Mouse (Mus musculus) hematopoietic stem cell, adult 5-6 weeks (primary cell): ENCODE results near the gene AI661453. TPM values are rescaled to one million over a fixed set of nuclear protein-coding genes. Genes with fewer than 3 reads are reported as not detected.
A peak's percentile ranks its signal among the peaks of the same experiment; 100 is the strongest.
"Not testable (repeated sequence)": the region's sequence is repeated elsewhere in the genome, so short reads cannot be mapped to it uniquely, and the experiment has no call there.

Source experiments
- ATAC-seq, 2 experiments: fragments of 125-278 bp in 1 of 2; replicated peaks in 1 of 2; 2 replicates each; pipeline ENCODE4 v1.8.0; 2016 to 2017; ENCODE audit warnings: inconsistent platforms in 2 of 2, mild to moderate bottlenecking in 2 of 2, moderate number of reproducible peaks in 2 of 2, low read depth in 1 of 2, moderate TSS enrichment in 1 of 2; ENCODE audit not compliant: low FRiP score in 2 of 2, poor library complexity in 2 of 2, severe bottlenecking in 2 of 2, insufficient read depth in 1 of 2, low TSS enrichment in 1 of 2
- total RNA-seq: library from RNA; stranded (forward); fragments of 172-1452, 232-1000 nt; gene quantifications from 2 replicates; pipeline ENCODE4 v1.2.3, GENCODE M21; 2017

Gene AI661453
- total RNA-seq, 1 experiment from 2014 or later: 1.8 TPM

DNA sequence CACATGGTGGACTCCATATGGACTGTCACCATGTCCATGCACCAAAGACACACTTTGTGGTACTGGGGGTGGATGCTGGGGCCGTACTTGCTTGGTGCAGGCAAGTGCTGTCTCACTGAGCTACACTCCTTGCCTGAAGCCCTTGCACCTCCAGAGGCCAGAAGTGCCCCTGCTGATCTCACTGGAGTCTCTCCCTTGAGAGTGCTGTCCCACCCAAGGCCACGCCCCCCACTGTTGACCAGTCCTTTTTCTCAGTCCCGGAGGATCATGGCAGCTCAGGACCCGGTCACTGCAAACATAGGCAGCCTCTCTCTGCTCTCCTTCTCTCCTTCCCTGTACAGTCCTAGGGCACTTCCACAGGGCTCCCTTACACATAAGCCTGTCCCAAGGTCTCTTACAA, 37.8 kb downstream of the AI661453 start:
- ATAC-seq: no peak

DNA sequence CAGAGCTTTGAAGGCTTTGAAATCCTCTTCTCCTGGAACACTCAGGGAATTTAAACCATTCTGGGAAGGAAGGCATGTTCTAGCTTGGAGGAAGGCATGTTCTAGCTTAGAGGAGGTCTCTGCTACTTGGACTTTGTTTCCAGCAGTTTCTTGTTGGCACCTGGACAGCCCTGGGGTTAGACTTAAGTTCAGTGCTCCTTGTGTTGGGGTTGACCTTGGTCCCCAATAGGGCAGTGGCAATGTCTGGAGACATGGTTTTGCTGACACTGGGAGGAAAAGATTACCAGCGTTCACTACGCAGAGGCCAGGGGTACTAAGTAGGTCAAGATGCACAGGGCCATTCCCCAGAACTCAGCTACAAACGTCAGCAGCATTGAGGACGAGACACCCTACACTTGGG, 38.8 kb downstream of the AI661453 start:
- no peak for ATAC-seq

DNA sequence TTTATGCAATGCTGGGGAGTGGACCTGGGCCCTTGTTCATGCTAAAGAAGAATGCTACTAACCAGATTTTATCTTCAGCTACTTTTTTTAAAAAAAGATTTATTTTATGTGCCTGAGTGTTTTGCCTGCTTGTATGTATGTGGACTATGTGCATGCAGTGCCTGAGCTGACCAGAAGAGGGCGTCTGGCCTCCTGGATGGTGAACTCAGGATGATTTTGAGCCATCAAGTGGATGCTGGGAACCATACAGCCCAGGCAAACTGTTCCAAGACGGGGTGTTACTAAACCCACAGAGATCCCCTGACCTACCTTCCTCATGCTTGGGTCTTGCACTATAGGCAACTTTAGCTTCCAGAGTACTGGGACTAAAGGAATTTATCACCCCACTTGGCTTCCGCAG, 39.3 kb downstream of the AI661453 start:
- no peak for ATAC-seq

DNA sequence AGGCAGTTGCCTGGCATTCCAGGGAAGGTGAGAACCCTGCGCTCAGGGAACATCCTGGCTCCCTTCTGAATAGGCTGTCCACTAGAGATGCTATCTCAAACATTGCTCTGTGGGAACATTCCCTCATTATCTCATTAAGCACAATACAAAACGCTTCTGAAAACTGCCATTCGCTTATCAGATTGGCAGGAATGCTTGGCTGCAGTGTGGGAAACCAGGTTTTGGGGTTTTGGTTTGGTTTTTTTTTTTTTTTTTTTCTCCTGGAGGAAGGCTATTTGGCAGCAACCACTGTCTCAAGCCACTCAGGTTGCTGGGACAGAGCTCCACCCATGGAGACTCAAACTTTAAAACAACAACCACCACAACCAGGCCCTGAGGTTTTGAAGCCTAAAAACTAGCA, 43.5 kb downstream of the AI661453 start:
- no peak for ATAC-seq

DNA sequence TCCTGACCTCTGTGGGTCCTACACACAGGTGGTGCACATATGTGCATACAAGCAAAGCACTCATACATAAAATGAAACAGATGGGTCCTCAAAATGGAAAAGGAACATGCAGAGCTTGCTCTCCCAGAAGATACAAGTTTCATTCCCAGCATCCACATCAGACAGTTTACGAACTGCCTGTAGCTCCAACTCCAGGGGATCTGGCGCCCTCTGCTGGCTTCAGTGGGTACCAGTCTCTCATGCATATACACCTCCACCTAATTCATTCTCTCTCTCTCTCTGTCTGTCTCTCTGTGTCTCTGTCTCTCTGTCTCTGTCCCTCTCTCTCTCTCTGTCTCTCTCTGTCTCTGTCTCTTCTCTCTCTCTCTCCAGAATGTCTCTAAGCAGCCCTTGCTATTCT, 46.0 kb downstream of the AI661453 start:
- 0 out of 4 replicates have a peak, but pooled peaks of 1 of the 2 experiments have one; percentile 34 for ATAC-seq

DNA sequence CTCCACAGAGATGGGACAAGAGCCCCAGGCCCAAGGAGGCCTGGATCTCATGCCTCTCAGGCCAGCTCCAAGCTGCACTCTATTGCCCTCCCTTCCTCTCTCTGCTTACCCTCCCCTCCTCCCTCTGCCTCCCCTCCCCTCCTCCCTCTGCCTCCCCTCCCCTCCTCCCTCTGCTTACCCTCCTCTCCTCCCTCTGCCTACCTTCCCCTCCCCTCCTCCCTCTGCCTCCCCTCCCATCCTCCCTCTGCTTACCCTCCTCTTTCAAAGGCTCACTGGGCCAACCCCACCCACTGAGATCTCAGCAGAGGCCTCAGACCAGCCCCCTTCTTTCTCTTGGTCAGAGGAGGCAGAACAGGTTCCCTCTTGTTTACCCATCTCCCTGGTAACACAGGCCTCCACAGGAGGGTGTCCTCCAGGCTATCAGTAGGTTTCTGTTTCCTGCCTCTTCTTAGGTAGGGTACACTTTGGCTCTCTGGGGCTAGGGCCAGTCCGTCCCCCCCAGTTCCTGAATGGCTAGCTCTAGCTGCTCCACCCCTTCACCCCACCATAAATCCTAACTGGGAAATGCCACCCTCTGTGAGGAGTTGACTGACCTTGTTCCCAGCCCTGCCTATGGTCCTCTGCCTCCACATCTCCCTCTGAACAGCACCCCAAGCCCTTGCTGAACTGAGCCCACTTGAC, 48.0 kb downstream of the AI661453 start:
- ATAC-seq: peak; percentile 82 to 84

DNA sequence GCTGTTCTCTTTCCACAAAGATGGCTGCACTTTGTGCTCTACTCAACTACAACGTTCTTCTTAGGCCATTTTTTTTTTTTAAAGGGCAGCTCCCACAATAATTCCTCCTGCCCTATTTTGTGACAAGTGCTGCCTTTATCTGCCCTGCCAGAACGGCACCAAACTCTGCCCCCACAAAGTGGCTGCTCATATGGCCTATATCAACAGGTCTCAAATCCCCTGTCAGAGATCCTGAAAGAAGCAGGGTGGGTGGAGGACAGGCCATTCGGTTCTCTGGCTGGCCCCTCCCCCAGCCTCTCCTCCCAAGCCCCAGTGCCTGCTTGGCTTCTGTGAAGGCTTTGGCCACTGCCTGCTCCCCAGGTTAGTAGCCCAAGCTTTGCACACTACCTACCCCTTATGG, 48.6 kb downstream of the AI661453 start:
- ATAC-seq: no peak

DNA sequence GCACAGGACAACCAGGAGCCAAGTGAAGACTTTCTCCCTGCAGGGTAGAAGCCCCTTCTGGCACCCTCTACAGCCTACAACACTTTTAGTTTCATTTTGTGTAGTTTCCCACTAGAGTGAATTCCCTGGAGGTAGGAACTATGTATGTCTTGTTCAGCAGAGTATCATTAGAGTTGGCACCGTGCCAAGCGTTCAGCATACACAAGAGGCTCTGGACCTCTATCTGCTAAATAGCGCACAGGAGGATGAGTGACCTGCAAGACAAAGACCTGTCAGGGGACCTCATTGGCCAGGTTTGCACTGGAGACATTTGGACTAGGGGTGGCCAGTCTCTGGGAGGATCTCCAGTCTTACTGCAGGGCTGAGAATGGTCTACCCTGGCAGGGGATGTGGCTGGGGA, 49.4 kb downstream of the AI661453 start:
- ATAC-seq: no peak

DNA sequence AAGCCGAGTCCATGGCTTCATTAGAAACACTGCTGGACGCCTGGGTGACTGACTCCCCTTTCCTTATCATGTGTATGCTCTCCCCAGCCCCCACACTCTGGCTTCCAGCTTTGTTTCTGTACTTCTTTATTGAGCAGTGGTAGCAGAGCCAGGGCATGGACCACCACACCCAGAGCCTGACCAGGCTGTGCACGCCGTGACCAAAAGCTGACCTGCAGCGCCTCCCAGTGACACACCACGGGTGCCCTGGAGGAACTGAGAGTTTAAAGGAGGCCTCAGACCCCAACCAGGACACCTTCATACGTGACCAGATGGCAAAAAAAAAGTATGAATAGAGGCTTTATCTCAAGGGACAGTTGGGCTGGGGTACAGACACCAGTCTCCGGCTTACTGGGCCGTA, 54.4 kb downstream of the AI661453 start:
- ATAC-seq: no peak

DNA sequence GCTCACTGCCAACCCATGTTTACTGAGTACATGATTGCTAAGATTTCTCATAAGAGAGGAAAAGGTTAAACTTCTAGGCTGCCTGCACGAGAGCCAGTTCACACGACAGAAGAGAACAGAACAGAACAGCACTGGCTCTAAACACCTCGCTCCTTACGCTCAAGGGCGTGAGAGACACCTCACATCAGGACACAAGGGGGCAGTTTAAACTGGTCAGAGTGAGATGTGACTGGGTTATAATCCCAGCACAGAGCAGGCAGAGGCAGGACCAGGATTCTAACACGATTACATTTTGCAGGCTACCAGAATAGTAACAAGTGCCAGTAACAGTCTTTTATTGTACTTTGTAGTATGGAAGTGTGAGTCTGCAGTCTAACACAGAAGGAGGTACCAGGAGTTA, 56.3 kb downstream of the AI661453 start:
- no peak for ATAC-seq

DNA sequence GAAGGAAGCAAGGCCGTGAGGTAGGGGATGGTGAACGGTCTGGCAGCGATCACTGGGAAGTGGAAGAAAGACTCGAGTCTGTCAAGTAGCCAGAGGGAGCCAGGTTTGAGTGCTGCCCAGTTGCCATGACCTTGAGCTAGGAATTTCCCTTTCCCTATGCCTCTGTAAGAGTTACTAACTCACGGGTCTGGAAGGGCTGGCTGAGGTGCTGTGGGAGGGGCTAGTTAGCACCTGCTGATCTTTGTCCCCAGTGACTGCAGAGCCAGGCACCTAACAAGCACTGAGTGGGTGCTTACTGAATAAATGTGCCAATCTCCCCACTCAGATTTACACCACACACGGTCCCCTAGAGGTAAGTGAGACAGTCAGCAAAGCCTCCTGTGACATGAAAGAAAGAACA, 57.2 kb downstream of the AI661453 start:
- no peak for ATAC-seq

DNA sequence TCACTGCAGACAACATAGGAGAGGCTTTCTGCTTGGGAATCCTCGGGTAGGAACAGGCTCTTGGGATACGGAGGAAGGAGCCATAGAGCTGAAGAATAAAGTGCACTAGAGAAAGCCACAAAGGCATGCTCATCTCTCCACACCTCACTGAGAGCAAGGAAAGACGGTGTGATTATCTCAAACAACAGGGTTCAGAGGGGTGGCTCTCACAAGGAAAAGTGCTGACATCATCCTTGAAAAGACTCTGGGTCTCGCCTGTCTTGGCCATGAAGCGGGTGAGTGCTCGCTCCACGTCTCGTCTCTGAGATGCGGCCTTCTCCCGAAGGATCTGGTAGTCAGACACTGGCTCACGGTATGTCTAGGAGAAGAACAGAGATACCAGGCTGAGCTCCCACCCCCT, 57.7 kb downstream of the AI661453 start:
- ATAC-seq: no peak

DNA sequence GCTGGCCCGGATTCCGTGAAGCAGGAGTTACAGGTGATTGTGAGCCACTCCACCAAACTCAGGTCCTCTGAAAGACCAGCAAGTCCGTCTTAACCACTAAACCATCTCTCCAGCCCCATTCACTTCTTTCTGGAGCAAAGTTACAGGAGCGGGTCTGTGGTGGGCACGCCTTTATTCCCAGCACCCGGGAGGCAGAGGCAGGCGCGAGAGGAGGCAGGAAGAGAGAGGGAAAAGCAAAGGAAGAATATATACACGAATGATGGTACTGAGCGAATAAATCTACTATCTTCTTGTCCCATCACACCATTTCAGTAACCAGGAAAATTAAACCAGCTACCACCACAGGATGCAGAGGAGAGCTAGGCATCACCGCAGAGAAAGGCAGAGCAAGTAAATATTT, 65.1 kb downstream of the AI661453 start:
- ATAC-seq: no peak

DNA sequence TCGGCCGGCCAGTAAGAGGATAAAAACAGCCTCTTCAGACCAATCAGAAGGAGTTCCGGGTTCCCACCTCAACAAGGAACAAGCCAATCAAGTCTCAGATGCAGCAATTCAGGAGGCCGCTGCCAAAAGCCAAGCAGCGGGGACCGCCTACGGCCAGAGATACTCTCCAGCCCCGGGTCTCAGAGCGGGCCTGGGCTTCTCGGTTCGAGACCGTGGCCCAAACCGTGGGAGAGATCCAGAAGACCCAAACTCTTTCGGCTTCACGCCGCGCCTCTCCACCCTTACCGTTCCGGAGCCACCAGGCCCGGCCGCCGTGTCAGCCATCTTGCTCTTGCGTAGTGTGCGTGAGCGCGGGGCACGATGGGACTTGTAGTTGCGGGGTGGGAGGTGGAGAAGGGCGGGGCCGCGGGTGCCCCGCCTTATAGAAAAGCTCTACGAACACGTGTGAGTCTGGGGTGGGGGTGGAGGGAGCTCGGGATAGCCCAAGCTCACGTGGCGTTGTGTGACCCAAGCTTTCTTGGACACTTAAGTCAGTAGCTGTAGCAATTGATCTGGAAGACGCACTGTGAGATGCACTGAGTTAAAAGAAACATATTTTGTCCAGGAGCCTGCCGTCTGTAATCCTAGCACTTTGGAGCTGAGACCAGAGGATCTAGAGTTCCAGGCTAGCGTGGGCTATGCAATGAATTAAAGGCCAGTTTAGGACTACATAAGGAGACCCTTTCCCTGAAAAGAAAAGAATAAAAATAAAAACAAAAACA, 65.7 kb downstream of the AI661453 start, which contains the start of gene Taf8:
Gene Taf8 (minus strand): TSS at position 347 of the 761 bp plus-strand sequence.
- peak; percentile 85 to 92 for ATAC-seq

DNA sequence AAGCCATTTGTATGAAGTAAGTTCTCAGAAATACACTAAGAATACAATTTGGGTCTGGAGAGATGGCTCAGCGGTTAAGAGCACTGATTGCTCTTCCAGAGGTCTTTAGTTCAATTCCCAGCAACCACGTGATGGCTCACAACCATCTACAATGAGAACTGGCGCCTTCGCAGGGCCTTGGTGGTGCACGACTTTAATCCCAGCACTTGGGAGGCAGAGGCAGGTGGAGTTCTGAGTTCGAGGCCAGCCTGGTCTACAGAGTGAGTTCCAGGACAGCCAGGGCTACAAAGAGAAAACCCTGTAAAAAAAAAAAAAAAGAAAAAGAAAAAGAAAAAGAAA, 66.3 kb downstream of the AI661453 start:
- not testable (repeated sequence) for ATAC-seq

DNA sequence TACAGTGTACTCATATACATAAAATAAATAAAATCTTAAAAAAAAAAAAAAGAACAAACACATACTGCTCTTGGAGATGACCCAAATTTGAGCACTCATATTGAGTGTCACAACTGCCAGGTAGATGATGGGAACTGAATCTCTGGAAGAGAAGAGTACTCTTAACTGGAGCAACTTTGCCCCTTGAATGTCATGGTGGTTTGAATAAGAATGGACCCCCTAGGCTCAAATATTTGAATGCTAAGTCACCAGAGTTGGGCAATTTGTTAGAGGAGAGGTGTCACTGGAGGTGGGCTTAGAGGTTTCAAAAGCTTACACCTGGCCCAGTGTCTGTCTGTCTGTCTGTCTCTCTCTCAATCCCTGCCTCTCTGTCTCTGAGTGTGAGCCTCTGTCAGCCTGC, 67.3 kb downstream of the AI661453 start:
- no peak for ATAC-seq

DNA sequence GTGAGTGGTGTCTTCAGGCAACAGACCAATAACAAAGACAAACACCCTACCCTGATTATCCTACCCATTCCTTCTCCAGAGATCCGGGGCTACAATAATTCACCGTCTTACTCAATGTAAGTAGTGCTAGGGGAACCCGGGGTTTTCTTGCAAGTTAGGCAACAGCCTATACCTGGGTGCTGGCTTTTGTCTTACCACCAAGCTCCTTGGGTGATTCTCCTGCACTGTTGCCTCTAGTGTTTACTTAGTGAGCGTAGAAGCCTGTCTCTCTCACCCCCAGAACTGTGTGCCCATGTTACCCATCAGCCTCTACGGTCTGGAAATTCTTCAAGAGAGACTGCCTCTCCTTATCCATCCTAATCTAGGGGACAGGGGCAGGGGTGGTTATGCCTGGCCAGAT, 67.8 kb downstream of the AI661453 start:
- ATAC-seq: no peak

DNA sequence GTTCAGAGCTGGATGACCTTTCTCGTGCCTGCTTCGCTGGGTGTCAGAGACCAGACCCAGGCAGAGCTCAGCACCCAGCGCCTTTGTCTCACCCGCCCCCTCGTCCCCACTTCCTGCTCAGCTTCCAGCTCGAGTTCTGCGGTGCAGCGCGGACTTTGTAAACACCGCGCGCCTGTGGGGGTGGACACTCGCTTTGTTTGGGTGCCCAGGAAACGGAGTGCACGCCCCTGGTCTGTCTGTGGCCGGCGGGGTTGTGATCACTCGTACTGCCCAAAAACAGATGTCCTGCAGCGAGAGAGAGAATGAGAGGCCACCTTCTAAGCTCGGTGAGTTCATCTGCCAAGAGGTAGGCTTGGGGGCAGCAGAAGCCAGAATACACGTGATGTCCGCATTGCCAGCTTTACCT, 68.5 kb downstream of the AI661453 start, which contains the start of gene Ccnd3:
Gene Ccnd3 (plus strand): TSS at position 111 of the 406 bp plus-strand sequence.
- peak; percentile 44 to 46 for ATAC-seq

DNA sequence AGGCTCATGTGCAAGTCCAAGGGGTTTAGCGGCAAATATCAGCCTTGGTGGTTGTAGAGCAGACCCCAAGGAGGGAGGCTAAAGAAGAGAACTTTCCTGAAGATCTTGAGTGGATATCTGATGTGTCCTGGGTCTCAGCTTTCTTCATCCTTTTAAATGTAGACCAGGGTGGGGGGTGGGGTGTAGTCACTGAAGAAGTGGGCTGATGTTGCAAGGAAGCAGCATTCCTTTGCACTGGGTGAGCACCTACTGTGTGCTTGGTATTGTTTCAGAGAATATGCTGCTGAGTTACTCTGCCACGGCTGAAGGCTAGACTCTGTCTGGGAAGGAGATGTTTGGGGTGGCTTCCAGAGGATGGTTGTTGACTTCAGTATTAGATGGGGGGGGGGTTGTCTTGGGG, 69.2 kb downstream of the AI661453 start:
- no peak for ATAC-seq
